Mouse (Mus musculus) frontal cortex, postnatal 14 days (tissue): ENCODE measurements around the gene Cd180.
A peak's percentile ranks its signal among the peaks of the same experiment; 100 is the strongest.
"Not testable (repeated sequence)": the region's sequence is repeated elsewhere in the genome, so short reads cannot be mapped to it uniquely, and the experiment has no call there.

Experiments used
- DNase-seq, 2 experiments: peaks; one replicate each; pipeline ENCODE4 v3.0.0; 2022; ENCODE audit warnings: low spot score in 2 of 2

The Cd180 gene

DNA sequence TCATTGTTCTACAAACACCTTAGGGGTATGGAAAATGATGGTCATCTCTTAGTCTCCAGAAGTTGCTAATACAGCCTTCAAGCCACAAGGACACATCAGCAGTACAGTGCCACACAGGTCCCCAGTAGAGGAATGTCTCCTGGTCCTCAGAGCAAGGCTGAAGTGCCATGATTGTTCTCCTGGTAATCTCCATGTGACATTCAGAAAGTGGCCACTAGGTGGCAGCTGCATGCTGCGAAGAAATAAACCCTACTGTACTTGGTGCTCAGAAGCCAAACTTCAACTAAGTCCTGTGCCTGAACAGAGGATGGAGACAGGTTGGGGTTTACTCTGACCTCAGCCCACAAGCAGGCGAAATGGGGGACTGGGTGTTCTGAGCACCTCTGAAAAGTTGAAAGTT is 14.9 kb upstream of the Cd180 start:
- peak; percentile 43 to 84 for DNase-seq

DNA sequence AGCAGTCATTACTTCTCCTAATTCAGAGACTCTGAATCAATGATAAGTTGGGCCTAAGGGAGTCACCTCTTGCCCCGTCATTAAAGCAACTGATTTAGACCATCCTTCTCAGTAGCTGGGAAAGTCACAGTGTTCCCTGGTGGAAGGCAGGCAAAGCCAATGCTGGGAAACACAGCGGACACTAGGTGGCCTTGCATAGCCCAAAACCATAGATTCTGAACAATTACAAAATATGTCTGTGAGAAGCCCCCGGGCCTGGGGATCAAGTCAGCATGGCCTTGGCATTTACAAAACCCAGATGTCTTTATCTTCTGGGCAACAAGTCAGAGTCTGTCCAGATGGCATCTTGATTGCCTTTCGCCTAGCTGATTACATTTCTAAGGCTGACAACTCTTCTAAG is 8.5 kb upstream of the Cd180 start:
- no peak for DNase-seq

DNA sequence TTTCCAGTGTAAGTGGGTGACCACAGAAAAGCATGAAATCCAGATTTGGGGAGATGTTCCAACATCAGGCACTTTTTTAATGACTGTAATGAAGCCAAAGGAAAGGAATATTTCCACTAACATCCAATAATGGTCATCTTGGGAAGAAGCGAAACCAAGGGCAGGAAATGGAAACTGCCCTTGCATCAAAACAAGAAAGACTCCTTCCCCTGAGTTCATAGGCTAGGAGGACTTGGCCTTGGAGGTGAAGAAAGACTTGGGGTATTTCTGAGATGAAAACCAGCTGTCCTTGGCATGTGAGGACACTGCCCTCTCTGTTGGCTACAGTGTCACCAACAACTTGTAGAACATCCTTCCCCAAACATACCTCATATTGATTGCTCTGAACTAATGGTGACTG is 5.2 kb upstream of the Cd180 start:
- DNase-seq, result no peak

DNA sequence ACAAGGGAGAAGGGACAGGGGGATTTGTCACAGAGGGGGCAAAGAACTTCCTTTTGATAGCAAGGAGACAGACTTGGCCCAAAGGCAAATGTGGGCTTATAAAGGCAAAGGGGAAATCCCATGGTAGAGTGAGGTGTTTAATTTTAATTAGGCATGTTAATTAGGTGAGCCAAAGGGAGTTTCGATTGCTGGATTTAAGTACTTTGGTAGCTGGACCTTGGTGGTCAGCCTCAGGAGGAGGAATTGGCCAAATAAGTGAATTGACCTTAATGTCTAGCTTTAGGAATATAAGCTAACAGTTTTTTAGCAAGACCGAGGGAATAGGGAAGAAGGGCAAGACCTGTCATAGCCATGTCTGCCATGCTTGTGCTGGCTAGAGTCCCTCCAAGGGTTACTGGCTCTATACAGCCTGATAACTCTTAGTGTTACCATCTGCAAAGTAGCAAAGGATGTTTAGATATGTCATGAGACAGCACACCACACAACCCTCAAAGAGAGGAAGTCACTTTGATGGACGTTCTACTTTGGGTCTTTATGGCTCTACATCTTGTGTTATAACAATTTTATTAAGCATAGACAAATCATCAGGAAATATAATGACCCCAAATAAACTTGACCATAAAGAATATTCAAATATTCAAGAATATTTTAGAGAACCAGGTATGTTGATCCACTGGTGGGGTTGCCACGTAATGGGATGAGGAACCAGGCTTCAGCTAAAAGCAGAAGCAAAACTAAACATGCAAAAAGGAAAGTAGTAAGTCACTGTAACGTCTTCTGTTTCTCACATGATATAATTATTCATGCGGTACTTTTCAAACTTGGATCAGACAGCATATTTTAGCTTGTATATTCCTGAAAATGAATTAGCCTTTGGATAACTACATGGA is 3.9 kb upstream of the Cd180 start:
- no peak for DNase-seq

DNA sequence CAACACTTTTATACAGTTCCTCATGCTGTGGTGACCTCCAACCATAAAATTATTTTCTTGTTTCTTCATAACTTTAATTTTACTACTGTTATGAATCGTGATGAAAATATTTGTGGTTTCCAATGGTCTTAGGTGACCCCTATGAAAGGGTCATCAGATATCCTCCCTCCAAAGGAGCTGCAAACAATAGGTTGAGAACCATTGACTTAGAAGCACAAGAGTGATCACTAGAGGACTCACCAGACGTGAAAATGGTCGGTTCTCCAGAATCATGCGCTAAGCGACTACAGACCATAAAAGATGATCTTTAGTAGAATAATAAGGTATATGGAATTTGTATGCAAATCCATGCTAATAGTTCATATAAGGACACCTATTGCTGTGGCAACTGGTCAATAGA is 3.2 kb upstream of the Cd180 start:
- no peak for DNase-seq

DNA sequence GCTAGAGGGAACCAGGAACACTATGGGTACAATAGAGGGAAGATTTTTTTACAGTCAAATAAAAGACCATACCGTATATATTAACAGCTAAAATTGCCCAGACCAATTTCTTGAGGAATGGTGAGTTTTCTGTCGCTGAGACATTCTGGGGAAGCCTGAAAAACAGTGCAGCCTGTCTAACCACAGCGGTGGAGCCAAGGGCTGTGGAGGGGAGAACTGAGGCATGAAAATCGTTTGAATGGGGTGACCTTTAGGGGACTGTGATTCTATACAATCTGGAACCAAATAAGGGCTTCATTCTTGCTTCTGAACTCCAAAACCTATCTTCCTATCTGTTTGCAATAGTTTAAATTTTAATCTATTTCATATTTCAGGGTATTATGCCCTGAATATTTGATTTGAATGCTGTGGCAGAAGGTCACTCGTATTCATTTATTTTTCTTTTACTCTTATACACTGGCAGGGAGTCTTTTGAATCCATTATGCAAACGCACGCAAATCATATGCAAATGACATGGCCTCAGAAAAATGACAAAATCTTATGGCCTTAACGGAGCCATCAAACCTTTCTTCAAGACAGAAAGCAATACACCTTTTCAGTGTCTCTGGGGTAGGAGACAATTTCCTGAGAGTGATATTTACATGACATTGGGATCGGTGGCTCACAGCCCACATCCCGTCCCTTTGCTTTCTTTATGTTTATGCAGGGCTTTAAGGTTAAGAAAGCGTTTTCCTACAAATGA is 1.8 kb upstream of the Cd180 start:
- no peak for DNase-seq

DNA sequence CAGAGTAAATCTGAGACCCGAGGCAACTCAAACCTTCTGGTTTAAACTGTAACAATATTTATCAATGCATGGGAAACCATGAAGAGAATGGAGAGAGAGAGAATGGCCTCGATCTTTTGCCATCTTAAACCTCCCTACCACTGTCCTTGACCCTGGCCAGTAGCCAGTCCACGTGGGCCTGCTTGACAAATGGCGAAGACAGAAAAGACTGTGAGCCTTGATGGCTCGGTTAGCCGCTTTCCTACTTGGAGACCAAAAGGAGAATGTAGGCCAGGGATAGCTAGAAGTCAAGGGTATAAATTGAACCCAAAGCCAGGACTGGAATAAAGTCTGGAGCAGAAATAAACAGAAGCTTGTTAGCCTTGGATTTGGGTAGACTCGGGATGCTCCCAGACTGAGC is 796 bp downstream of the Cd180 start:
- DNase-seq, result no peak

DNA sequence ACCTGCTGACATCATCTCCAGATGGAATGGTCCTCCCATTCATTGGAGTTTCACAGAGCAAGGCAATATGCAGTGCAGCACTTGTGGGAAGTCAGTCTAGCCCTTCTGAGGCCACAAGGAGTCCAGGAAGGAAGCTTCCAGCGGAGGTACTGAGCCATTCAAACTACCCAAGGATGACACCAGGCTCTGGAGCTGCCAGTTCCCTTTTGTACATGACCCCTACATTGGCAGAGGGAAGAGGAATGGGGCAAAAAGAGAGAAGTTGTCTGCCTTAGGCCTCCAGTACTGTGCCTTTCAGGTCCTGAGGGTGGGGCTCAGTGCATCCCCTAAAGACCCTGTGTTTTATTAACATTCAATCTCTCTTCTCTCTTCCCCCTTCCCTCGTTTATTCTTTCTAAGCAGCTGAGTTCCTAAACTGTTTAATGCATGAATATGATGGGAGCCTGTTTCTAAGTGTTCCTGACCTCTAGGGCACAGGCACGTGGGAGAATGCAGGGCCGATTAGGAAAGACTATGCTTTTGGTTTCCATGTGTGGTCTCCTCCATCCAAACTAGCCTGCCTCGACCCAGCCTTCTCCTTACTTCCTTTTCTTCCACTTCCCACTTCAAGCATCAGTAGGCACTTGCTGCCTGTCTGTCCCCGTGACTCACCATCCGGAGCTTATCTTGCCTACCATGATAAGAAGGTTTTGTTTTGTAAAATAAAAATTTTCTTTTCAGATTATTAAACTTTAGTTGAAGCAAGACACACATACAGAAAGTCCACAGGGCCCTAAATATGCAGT is 2.0 kb downstream of the Cd180 start:
- no peak for DNase-seq

DNA sequence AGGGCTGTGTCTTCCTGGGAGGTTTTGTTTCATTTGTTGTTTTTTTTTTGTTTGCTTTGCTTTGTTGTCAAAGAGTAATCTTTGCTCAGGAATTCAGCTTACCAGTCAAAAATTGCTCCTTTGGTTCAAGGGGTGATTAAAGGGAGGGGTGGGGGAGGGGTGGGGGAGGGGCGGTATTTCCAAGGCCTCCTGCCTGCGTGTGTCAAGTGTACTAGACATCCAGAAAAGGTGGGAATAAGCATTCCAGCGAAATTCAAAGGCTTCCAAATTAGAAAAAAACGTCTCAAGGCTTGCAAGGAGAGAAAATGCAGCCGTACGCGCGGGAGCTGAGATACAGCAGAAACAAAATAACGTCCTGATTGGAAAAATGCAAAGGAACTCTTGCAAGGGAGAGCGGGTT is 5.0 kb downstream of the Cd180 start:
- no peak for DNase-seq

DNA sequence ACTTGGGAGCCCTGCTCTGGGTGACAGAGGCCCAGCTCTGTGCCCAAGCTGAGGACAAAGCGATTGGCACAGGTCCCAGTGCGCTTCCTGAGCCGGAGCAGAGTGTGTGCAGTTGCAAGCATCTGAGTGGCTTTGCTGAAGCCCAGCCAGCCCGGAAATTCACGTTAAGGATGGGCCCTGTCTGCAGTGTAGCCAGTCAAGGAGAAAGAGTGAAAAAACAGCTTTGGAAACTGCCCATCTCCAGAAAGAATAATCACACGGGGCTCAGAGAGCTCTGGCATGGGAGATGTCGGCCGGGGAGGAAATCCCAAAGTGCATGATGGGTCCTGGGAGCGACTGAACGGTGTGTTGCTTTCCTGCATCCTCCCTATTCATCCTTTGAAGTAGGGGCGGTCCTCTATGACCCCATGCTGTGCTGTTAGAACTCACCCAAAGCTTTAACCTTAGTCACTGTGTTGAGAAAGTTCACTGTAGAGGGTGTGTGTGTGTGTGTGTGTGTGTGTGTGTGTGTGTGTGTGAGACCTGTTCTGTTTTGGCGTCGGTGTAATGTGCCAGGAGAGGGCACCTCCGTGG is 5.5 kb downstream of the Cd180 start:
- peak; percentile 34 to 42 for DNase-seq

DNA sequence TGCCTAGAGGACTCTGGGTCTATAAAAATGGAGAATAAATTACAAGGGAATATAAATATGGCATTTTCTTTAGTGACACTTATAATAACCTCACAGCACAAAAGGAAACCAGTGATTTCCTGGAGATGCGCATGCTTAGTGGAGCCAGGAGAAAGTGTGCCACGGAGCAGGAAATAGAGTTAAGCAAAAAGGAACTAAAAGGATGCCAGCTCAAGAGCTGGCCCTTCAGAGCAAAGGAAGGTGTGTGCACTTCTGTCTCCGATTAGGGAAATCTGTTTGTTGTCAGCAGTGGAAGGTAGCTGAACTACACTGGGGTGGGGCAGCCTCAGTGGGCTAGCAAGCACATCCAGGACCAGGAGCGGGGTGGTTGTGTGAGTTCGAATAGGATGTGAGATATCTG is 6.8 kb downstream of the Cd180 start:
- no peak for DNase-seq

DNA sequence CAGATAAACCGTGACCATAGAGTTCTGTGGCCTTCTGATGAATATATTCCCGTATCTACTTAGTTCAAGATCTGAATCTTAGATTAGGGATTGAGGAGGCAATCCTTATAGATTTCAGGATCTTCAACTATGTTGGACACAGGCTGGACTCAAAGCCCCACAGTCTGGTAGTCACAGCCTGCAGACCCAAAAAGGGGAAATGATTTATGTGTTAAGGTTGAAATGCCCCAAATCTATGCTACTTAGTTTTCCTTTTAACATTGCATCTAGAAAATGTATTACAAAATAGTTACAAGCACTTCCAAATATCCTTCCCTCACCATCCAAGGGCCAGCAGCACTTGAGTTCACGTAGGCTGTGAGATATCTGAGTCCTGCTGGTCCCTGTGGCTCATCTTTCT is 7.4 kb downstream of the Cd180 start:
- DNase-seq, result no peak

DNA sequence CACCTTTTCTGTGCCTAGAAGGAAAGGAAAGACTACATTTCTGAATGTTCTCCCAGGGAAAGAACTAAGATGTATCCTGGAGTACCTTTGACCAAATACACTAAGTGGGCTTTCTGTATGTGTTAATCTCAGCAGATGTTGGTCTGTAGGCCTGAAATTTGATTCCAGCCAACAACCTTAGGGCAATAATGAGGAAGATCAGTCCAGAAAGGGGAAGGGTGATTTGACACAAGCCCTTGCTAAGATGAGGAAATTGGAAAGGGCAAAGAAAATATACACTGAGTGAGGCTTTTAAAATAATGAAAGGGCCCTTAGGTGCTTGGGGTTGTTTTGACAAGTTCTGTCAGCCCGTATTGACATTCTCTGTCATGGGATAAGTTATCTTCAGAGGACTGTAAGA is 23.6 kb downstream of the Cd180 start:
- no peak for DNase-seq

DNA sequence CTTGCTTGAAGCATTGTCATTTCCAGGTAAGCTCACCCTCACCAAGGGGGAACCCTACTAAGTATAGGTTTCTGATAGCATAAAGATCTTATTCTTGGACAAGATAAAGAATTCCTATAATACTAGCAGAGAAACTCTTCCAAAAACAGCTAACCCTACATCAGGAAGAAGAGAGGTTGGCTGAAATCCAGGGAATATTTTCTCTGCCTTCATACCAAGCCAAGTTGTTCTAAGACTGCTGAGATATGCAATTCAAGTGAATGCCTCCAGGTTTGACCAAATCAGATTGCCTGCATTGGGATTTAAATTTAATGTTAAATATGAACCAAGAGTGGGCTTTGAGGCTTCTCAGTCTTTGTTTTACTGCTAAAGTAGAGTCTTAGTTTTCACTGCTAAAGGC is 32.1 kb downstream of the Cd180 start:
- no peak for DNase-seq

DNA sequence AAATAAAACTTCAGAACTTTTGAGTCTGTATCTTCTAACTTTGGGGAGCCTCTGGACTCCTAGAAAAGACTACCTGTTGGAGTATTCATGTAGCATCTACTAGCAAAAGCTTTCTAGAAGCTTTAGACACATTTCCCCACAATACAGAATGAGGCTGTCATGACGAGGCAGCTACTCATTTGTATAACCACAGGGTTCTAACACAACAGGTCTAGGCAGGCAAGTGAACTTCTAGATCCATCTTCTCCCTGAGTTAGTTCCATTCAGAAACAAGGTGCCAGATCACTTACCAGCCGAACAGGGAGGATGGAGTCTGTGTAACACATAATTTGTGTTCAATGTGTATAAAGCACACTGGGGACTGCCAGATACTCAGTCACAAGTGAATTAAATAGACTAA is 32.5 kb downstream of the Cd180 start:
- DNase-seq, result no peak

DNA sequence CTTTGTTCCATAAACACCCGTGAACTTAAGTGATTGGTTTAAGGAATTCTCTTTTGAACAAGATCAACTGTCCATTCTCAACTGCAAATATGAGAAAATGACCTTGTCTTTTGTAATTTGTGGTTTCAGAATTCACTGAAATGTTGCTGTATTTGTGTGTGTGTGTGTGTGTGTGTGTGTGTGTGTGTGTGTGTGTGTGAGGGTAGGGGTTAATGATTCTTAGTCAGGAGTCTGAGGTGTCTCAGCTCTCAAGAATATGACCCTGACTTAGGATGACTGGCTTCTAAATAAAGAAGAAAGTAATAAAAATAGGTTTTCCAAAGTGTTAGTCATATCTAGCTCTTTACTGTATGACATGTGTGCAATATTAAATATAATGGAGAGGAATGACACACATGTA is 33.5 kb downstream of the Cd180 start:
- DNase-seq, result no peak

DNA sequence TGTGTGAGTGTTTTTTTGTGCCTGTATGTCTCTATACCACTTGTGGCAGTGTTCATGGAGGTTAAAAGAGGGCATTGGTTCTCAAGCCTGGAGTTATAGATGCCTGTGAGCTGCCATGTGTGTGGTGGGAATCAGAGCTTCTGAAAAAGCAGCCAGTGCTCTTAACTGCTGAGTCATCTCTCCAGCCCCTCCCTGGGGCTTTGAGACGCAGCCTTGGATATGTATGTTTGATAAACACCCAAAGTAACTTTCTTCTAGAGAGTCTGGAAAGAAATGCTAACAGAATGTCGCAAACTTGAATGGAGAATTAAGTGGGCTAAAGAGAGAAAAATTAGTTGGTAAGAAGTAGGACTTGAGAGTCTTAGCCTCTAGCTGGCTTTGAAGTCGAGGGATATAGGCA is 34.7 kb downstream of the Cd180 start:
- no peak for DNase-seq

DNA sequence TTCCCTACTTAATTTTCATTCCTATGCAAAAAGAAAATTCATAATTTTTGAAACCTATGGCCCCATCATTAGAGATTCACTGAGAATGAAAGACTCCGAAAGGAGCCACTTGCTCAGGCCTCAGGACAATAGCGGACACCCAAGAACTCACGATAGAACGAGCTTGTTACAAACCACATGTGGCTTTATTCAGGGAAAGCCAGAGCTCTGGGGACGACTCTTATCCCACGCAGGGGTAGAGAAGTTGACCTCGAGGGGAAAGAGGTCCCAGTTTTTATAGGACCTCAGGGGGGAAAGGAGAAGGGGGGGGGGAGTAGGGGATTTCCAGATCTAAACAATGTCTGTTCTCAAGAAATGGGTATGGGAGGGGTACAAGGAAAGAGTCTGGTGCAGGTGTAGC is 35.6 kb downstream of the Cd180 start:
- DNase-seq, result not testable (repeated sequence)

DNA sequence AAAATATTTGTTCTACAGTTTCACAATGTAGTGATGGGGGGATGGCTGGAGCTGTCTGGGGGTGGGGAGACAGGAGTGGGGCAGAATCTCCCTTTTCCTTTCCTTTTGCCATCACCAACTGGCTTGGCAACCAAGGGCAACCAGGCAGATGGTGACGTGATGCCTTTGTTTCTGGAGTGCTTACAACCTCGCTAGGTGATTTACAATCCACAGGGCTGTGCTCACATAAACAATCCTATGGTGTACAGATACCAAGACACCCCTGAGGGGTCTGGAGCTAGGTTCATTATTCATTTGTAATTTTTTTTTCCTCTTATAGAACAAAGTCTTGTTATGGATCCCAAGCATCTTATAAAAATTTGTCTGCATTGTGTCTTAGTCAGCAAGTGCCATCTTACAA is 39.7 kb downstream of the Cd180 start:
- DNase-seq, result no peak

DNA sequence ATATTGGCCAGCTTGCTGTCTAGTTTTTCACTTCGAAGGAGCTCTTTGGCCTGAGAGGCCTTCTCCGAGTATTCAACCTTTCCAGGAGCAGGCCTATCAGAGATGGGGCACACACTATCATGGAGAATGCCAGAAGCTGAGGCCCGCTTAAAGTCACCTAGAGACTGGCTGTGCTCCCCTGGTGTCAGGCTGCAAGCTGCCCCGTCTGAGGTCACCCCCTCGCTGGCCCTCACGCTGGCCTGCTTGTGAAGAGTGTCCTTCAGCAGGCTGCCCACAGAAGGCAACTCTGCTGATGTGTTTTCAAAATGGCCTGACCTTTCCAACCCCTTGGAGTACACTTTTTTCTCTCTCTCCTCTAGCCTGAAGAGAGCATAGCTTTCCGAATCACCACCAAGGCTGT is 44.5 kb downstream of the Cd180 start:
- DNase-seq, result no peak

DNA sequence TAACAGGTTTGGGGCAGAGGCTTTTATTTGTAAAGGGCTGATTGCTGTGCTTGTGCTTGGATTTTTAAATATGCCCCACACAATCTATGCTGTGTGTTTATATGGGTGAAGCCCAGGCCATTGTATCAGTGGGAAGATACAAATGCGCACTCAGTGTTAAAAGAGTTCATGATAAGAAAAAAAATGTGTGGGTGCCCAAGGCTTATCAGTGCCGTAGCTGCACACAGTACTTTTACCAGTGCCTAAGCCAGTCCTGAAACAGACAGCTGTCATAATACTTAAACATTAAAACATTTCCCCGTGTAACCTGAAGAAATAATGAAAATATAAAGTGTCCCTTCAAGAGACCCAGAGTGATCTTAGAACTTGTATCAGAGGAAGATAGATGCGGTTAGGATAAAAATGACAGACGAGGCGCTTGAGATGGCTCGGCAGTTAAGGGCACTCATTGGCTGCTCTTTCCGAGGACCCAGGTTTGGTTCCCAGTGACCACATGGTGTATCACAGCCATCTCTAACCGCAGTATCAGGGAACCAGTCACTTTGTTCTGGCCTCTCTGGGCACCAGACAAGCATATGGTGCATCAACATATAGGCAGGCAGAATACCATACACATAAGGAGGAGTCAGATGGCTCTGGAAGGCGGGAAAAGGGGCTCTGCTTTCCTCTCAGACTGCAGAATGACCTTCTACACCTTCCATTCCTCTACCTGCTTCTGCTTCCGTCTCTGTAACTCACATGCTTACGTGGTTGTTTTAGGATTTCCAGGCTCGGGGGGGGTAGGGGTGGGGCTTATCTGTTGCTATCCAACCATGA is 46.6 kb downstream of the Cd180 start:
- DNase-seq, result no peak
